Mouse (Mus musculus) kidney, adult 11 months (tissue): ENCODE measurements at regions not wholly inside any gene's neighbourhood (a gene's known extent, or its start where the extent isn't known, plus 50 kb on each side); places are given as distances from the start of the nearest gene placed in this dataset.
A peak's percentile ranks its signal among the peaks of the same experiment; 100 is the strongest.

Experiments
- DNase-seq: peaks from one replicate; pipeline ENCODE4 v3.0.0; 2022

DNA sequence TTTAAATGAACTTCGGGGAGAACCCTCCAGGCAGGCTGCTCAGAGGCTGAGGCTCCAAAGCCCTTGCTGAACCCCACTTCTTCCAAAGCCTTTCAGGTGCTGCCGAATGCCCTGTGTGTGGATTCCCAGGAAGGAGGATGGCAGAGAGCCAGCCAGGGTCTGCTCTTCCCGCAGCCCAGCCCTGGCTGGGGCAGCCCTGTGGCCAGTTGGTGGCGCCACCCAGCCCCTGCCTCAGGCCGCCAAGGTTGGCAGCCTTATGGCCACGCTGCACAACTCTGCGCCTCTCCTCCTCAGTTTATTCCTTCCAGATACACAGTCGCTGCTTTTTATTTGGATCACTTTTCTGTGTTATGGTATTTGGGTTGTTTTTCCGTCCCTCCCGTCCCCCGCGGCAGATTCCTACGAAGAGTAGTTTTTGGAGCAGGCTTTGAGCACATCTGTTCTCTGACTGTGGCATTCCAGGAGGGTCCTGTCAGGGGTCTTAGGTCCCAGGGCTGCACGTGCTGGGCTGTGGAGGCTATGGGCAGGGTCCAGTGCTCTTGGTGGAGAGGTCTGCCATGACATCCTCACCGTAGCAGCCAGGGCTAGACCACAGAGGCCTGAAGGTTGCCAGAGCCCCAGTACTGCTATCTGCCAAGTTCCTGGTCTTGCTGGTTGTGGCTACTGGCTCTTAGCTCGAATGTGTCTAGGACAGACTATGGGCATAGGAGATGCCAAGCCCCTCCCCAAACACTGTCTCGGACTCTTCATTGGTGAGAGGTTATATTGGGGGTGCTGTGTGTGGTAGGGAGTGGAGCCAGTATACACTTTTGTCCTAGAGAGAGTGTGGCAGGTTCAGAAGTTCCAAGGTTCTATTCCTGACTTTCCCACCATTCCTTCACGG, 101.5 kb upstream of the Vps8 start:
- no peak for DNase-seq

GRCm38 (mm10) chr16:21322437-21322836, 100.5 kb upstream of the Vps8 start:
- DNase-seq = no peak

- no peak for DNase-seq
Observed at GRCm38 (mm10) chr16:21323446-21324034, 99.4 kb upstream of the Vps8 start.

GRCm38 (mm10) chr16:21327969-21328368, 94.9 kb upstream of the Vps8 start:
- no peak for DNase-seq

GRCm38 (mm10) chr16:21329199-21329598, 93.7 kb upstream of the Vps8 start:
- DNase-seq = no peak

- no peak for DNase-seq
Observed at GRCm38 (mm10) chr16:21331229-21331628, 91.7 kb upstream of the Vps8 start.

DNA sequence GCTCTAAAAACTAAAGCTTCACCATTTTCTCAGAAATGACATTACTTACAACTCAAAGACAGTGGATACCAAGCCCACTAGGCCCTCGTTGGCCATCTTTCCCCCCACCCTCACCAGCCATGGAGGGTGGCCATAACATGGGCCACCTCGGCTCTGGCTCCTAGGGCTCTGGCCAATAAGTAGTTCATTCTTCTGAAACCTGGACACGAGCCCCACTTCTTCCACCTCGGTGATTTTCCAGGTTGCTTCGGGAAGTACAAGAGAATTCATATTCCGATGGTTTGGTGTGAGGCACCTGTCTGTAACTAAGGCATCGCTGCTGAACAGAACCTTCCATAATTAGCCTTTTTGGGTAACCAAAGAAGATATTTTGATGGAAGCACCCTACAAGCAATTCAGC, 90.5 kb upstream of the Vps8 start:
- no peak for DNase-seq

- no peak for DNase-seq
Observed at GRCm38 (mm10) chr16:21332862-21333222, 90.1 kb upstream of the Vps8 start.

GRCm38 (mm10) chr16:21333223-21333951, 89.5 kb upstream of the Vps8 start:
- DNase-seq = peak; percentile 85

DNA sequence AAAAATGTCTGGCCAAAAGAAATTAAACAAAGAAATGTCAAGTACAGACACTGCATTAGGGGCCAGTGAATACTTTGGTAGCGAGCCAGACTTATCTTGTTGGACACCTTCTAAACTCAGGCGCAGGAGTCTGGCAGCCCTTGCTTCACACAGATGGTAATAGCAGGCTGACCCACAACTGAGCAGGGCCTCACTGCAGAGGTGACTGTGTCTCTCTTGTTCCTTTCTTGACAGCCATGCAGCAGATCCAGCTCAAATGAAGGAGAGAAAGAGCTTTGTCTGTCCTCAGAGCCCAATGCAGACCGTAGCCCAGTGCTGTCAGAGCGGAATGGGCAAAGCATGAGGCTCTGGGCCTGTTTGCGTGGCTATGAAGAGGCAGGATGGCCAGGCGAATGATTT, 83.9 kb upstream of the Vps8 start:
- DNase-seq = no peak

DNA sequence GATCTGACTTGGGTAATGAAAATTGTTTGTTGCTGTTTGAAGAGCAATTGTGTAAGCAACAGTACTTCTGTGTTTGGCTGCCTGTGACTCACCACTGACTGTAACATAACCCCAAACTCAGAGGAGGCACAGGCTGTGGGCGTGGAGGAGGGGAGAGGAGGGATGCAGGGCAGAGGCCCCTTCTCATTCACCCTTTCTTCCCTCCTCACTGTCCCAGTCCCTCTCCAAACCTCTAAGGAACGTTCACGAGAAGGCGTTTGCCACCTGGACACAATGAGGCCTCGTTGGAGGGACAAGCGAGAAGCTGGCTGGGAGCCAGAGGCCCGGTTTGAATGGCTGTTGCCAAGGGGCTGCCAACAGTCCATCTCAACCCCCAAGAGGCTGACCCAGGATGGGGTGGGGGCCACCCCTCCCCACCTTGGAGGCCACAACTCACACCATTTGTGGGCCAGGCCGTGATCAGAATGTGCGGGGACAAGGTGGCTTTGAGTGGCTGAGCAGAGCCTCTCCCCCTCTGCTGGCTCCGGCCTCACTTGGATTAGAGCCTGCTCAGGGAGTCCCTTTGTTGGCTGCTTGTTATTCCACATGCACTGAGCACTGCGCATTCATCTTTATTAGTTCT, 83.3 kb upstream of the Vps8 start:
- DNase-seq = no peak

DNA sequence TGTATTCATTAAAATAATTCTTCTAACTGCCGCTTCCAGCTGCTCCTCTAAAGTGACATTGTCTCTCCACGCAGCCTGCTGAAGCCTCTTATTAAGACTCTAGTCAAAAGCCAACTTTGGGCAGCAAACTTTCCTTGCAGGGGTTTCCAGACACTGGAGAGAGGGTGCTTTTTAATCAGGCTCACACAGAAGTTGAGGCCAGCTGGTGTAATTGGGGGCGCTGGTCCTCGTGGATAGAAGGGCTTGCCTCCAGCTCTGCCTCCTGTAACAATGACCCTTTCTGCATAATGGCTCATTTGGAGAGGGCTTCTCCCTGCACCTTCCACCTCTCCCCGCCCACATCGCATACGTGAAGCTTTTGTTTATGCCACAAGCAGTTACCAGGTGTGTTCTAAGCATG, 82.8 kb upstream of the Vps8 start:
- DNase-seq = no peak

DNA sequence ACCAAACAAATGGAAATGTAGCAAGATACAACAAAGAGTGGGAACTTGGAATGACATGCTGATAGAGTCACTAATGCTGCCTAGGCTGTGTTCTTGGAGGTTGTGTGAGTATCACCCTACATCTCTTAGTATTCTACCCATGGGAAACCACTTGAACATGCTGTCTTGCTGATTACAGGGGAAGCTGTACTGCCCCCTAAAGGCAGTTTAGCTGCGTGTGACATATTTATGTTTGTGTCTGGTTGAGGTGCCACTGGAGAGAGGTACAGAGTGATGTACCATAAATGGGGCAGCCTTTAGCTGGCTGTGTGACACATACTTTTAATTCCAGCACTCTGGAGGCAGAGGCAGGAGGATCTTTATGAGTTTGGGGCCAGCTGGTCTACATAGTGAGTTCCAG, 73.0 kb upstream of the Vps8 start:
- DNase-seq = no peak

DNA sequence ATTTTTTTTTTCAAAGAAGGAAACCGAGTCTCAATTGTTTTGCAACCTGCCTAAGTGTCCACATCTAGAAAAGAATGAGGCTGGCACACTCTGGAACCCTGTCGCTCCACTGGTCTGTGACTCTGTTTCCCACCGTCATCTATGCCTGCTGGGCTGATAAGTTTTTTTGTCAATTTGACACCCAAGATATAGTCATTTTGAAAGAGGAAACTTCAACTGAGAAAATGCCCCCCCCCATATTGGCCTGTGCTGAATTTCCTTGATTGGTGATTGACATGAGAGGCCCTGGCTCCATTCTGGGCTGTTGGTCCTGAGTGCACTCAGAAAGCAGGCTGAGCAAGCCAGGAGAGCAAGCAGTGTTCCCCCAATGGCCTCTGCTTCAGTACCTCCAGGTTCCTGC, 71.6 kb upstream of the Vps8 start:
- no peak for DNase-seq

GRCm38 (mm10) chr16:21353111-21353510, 69.8 kb upstream of the Vps8 start:
- no peak for DNase-seq

- no peak for DNase-seq
Observed at GRCm38 (mm10) chr16:21353545-21353944, 69.4 kb upstream of the Vps8 start.

- DNase-seq = no peak
Observed at GRCm38 (mm10) chr16:21355638-21356037, 67.3 kb upstream of the Vps8 start.

GRCm38 (mm10) chr16:21357433-21357832, 65.5 kb upstream of the Vps8 start:
- no peak for DNase-seq

DNA sequence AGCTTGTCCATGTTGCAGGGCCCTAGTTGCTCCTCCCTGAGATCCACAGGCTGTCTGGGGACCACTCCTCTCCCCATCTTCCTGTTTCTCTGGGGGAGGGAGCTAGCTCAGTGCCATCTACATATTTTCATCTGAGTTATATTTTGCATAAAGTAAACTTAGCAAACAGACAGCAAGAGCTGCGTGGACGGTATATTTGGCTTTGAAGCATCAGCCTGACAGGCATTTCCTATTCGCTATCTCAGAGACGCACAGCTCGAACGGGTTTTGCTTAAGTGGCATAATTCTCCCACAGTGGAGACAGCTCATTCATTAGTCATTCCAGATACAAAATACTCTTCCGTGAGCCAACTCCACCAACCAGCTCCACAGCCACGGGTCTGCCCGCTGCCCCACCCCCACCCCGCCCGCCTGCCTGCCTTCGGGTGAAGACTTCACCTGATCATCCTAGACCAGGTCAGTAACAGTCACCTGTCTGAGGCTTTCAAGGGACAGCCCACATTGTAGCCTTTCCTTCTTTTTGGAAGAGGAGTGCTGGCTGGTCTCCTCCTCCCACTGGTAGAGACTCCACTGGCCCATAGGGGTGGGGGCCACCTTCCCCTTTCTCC, 64.5 kb upstream of the Vps8 start:
- no peak for DNase-seq

- no peak for DNase-seq
Observed at GRCm38 (mm10) chr16:21359459-21359858, 63.5 kb upstream of the Vps8 start.

DNA sequence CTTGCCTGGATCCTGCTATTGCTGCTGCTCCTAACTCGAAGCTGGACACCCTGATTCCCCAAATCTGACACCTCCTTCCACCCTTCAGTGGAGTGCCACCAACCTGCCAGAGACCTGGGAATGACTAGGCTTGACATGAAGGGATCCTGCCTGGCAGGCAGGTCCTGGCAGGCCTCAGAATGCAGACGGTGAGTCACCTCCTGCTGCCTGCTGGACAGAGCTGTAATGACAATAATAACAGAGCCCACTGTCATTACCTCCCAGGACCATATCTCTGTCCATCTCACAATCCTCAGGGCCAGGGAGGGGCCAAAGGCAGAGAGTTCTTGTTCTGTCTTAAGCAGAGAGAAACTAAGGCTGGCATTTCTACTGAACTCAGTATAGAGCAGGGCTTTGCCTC, 61.5 kb upstream of the Vps8 start:
- no peak for DNase-seq

- no peak for DNase-seq
Observed at GRCm38 (mm10) chr16:21362663-21363367, 60.1 kb upstream of the Vps8 start.
